Comparison of ENCODE assay signal across 27 mouse cellular contexts in genomic region chr4:78581590-78581989, GRCm38 (mm10).
DNase-seq lines count a peak whose midpoint lies in the region; ATAC-seq and TF ChIP-seq lines count a peak whose summit lies in the region.
"Had no signal": no experiment of that assay in that cellular context is flagged by ENCODE, and none has a peak within 500 bp of the region (broad histone marks: within the 10 kb centered on the region; RNA-seq: fewer than 3 reads in every experiment).

No protein-coding gene starts in this region.

- ATAC-seq in forebrain, embryonic 13.5 days, result peak; percentile 30; the same call in 1 of the 2 replicates
- ATAC-seq in forebrain, embryonic 12.5 days (ENCODE audit: low FRiP score), result no peak
- peak; percentile 72 for ATAC-seq in frontal cortex, adult (ENCODE audit: low TSS enrichment)
- peak; percentile 63; the same call in 1 of the 2 replicates for ATAC-seq in forebrain, postnatal 0 days
- ATAC-seq: activated CD4-positive, CD25-positive, alpha-beta regulatory T cell, adult 4 months; hindbrain, postnatal 0 days; inflammation-experienced regulatory T-cells, adult 6 months; intestine, embryonic 16.5 days had no signal

- DNase-seq in frontal cortex, postnatal 14 days (ENCODE audit: low spot score in 2 of 2), result no peak
- DNase-seq in forebrain, postnatal 0 days, result peak; percentile 39
- DNase-seq in cerebellum, adult 9-10 months, result no peak
- no peak for DNase-seq in right cerebral cortex, postnatal 10 days (ENCODE audit: low spot score in 2 of 2)
- DNase-seq: adrenal gland, adult 8-10 months; adrenal gland, postnatal 25 days; cerebellum, adult 11-12 months; cerebellum, adult 8-10 months; cerebellum, postnatal 25 days; gastrocnemius, postnatal 25 days; heart, adult 18-20 months; heart, postnatal 10 days; heart, postnatal 36 days; kidney, adult 18-20 months had no signal

- no peak overlapping the region for H3K4me2 ChIP-seq in forebrain, embryonic 13.5 days
- no peak overlapping the region for H3K4me2 ChIP-seq in forebrain, embryonic 12.5 days
- H3K4me2 ChIP-seq in forebrain, postnatal 0 days (ENCODE audit: low read depth), result no peak overlapping the region
- H3K4me2 ChIP-seq: embryonic facial prominence, embryonic 12.5 days; embryonic facial prominence, embryonic 15.5 days; heart, embryonic 12.5 days; heart, embryonic 15.5 days; hindbrain, embryonic 14.5 days had no signal

- TF ChIP-seq CTCF in forebrain, postnatal 0 days (IDR thresholded peaks at IDR 0.05; ENCODE audit: low read depth), result no peak

- H3K9ac ChIP-seq in forebrain, embryonic 13.5 days, result no peak overlapping the region
- no peak overlapping the region for H3K9ac ChIP-seq in forebrain, embryonic 12.5 days
- no peak overlapping the region for H3K9ac ChIP-seq in forebrain, postnatal 0 days
- H3K9ac ChIP-seq: embryonic facial prominence, embryonic 12.5 days; embryonic facial prominence, embryonic 15.5 days; heart, embryonic 12.5 days; heart, embryonic 15.5 days; hindbrain, embryonic 14.5 days had no signal

- H3K27ac ChIP-seq in forebrain, embryonic 13.5 days, result no peak overlapping the region
- H3K27ac ChIP-seq in forebrain, embryonic 12.5 days, result no peak overlapping the region
- H3K27ac ChIP-seq in forebrain, postnatal 0 days (ENCODE audit: low read depth, low read length), result no peak overlapping the region
- H3K27ac ChIP-seq: embryonic facial prominence, embryonic 12.5 days; embryonic facial prominence, embryonic 15.5 days; heart, embryonic 15.5 days; hindbrain, embryonic 10.5 days; hindbrain, embryonic 14.5 days; hindbrain, postnatal 0 days had no signal

- 89% methylated on average over 2 of the region's 2 CpGs for WGBS in forebrain, embryonic 13.5 days
- 94% methylated on average over 2 of the region's 2 CpGs for WGBS in forebrain, embryonic 12.5 days
- WGBS in forebrain, postnatal 0 days, result 56% methylated on average over 2 of the region's 2 CpGs

- H3K36me3 ChIP-seq in forebrain, embryonic 13.5 days (ENCODE audit: poor library complexity, severe bottlenecking), result no peaks in the 10 kb centered on the region
- H3K36me3 ChIP-seq in forebrain, embryonic 12.5 days (replicated peaks), result no peaks in the 10 kb centered on the region
- no peaks in the 10 kb centered on the region for H3K36me3 ChIP-seq in forebrain, postnatal 0 days (ENCODE audit: insufficient read depth)
- H3K36me3 ChIP-seq: embryonic facial prominence, embryonic 12.5 days; embryonic facial prominence, embryonic 15.5 days; heart, embryonic 12.5 days; heart, embryonic 15.5 days; hindbrain, embryonic 10.5 days had no signal

- no peak overlapping the region for H3K4me3 ChIP-seq in forebrain, embryonic 13.5 days
- H3K4me3 ChIP-seq in forebrain, embryonic 12.5 days (replicated peaks), result no peak overlapping the region
- no peak overlapping the region for H3K4me3 ChIP-seq in forebrain, postnatal 0 days (ENCODE audit: low read depth, low read length)
- H3K4me3 ChIP-seq: embryonic facial prominence, embryonic 12.5 days; embryonic facial prominence, embryonic 15.5 days; heart, embryonic 12.5 days; heart, embryonic 15.5 days; hindbrain, embryonic 10.5 days had no signal

- no peaks in the 10 kb centered on the region for H3K4me1 ChIP-seq in forebrain, embryonic 13.5 days
- H3K4me1 ChIP-seq in forebrain, embryonic 12.5 days, result no peaks in the 10 kb centered on the region
- H3K4me1 ChIP-seq in forebrain, postnatal 0 days (ENCODE audit: insufficient read depth), result no peaks in the 10 kb centered on the region
- H3K4me1 ChIP-seq: embryonic facial prominence, embryonic 12.5 days; embryonic facial prominence, embryonic 15.5 days; heart, embryonic 12.5 days; heart, embryonic 15.5 days; hindbrain, embryonic 10.5 days had no signal

- no peaks in the 10 kb centered on the region for H3K9me3 ChIP-seq in forebrain, embryonic 13.5 days (replicated peaks)
- H3K9me3 ChIP-seq in forebrain, embryonic 12.5 days, result no peaks in the 10 kb centered on the region
- H3K9me3 ChIP-seq in forebrain, postnatal 0 days (ENCODE audit: low read length), result no peaks in the 10 kb centered on the region
- H3K9me3 ChIP-seq: embryonic facial prominence, embryonic 12.5 days; embryonic facial prominence, embryonic 15.5 days; heart, embryonic 12.5 days; heart, embryonic 15.5 days; hindbrain, embryonic 10.5 days had no signal

- no peaks in the 10 kb centered on the region for H3K27me3 ChIP-seq in forebrain, embryonic 13.5 days
- no peaks in the 10 kb centered on the region for H3K27me3 ChIP-seq in forebrain, embryonic 12.5 days
- no peaks in the 10 kb centered on the region for H3K27me3 ChIP-seq in forebrain, postnatal 0 days (ENCODE audit: insufficient read depth, low read length)
- H3K27me3 ChIP-seq: embryonic facial prominence, embryonic 12.5 days; embryonic facial prominence, embryonic 15.5 days; heart, embryonic 12.5 days; heart, embryonic 15.5 days had no signal
